24 mouse cellular contexts compared by ENCODE assay signal in genomic region chr16:79407385-79407784, GRCm38 (mm10).
"Had no signal": no experiment of that assay in that cellular context is flagged by ENCODE, and none has a peak within 500 bp of the region (broad histone marks: within the 10 kb centered on the region; RNA-seq: fewer than 3 reads in every experiment).

No protein-coding gene starts in this region.

- H3K9me3 ChIP-seq: heart, embryonic 10.5 days; heart, embryonic 12.5 days; hindbrain, embryonic 10.5 days; hindbrain, embryonic 12.5 days; kidney, embryonic 15.5 days; limb, embryonic 10.5 days; limb, embryonic 12.5 days had no signal

- H3K4me3 ChIP-seq: heart, embryonic 10.5 days; heart, embryonic 12.5 days; hindbrain, embryonic 10.5 days; hindbrain, embryonic 12.5 days; kidney, embryonic 15.5 days; layer of hippocampus, adult 2 months; left cerebral cortex, adult 2 months; limb, embryonic 10.5 days; limb, embryonic 12.5 days had no signal

- H3K4me2 ChIP-seq: heart, embryonic 12.5 days; hindbrain, embryonic 12.5 days; hindbrain, embryonic 14.5 days; kidney, embryonic 15.5 days; limb, embryonic 12.5 days had no signal

- H3K4me1 ChIP-seq: heart, embryonic 10.5 days; heart, embryonic 12.5 days; hindbrain, embryonic 10.5 days; hindbrain, embryonic 12.5 days; kidney, embryonic 15.5 days; limb, embryonic 10.5 days; limb, embryonic 12.5 days had no signal

- H3K27me3 ChIP-seq: heart, embryonic 12.5 days; hindbrain, embryonic 12.5 days; kidney, embryonic 15.5 days; limb, embryonic 12.5 days had no signal

- DNase-seq: gastrocnemius, postnatal 25 days; heart, adult 18-20 months; heart, postnatal 10 days; heart, postnatal 4 days; kidney, adult 11 months; kidney, adult 2 months; kidney, adult 9 months; kidney, postnatal 25 days; kidney, postnatal 4 days; liver had no signal

- H3K36me3 ChIP-seq: heart, embryonic 10.5 days; heart, embryonic 12.5 days; hindbrain, embryonic 10.5 days; hindbrain, embryonic 12.5 days; kidney, embryonic 15.5 days; limb, embryonic 10.5 days; limb, embryonic 12.5 days had no signal

- ATAC-seq: hindbrain, embryonic 16.5 days; inflammation-experienced regulatory T-cells, adult 6 months; intestine, embryonic 16.5 days had no signal

- H3K27ac ChIP-seq: heart, embryonic 10.5 days; hindbrain, embryonic 10.5 days; hindbrain, embryonic 14.5 days; kidney, embryonic 15.5 days; kidney, postnatal 0 days; layer of hippocampus, adult 2 months; left cerebral cortex, adult 2 months; limb, embryonic 10.5 days; limb, embryonic 12.5 days had no signal

- H3K9ac ChIP-seq: heart, embryonic 12.5 days; hindbrain, embryonic 12.5 days; hindbrain, embryonic 14.5 days; kidney, embryonic 15.5 days; limb, embryonic 12.5 days had no signal
